Mouse (Mus musculus): ENCODE measurements at regions not wholly inside any gene's neighbourhood (a gene's known extent, or its start where the extent isn't known, plus 50 kb on each side); places are given as distances from the start of the nearest gene placed in this dataset.

GRCm38 (mm10) chr12:14235351-14235750, 83.5 kb upstream of the Fam84a start:
- Histone ChIP-seq H3K9ac (replicated peaks) (no peak overlapping the region), H3K36me3 (no peaks in the 10 kb centered on the region), H3K4me2 (replicated peaks) (no peak overlapping the region), H3K27ac (replicated peaks) (no peak overlapping the region), H3K27me3 (no peaks in the 10 kb centered on the region), H3K4me1 (no peaks in the 10 kb centered on the region), H3K4me3 (no peak overlapping the region), H3K9me3 (no peaks in the 10 kb centered on the region)
- ATAC-seq (ENCODE audit: low FRiP score, low read depth), result no peak
- 91% methylated on average over 3 of the region's 3 CpGs for WGBS

- WGBS, result 78% methylated on average over 3 of the region's 3 CpGs
- no peak overlapping the region for H3K4me2 ChIP-seq (replicated peaks)
- no peak overlapping the region for H3K4me3 ChIP-seq
- no peaks in the 10 kb centered on the region for H3K4me1 ChIP-seq
- H3K36me3 ChIP-seq, result no peaks in the 10 kb centered on the region
- no peaks in the 10 kb centered on the region for H3K27me3 ChIP-seq
- no peaks in the 10 kb centered on the region for H3K9me3 ChIP-seq
- no peak overlapping the region for H3K9ac ChIP-seq (replicated peaks)
- no peak overlapping the region for H3K27ac ChIP-seq (replicated peaks)
- no peak for ATAC-seq (ENCODE audit: low FRiP score, low read depth)
Measured at GRCm38 (mm10) chr12:14212618-14213017, 60.8 kb upstream of the Fam84a start.

- H3K27ac ChIP-seq (replicated peaks), result no peak overlapping the region
- H3K9me3 ChIP-seq, result no peaks in the 10 kb centered on the region
- no peaks in the 10 kb centered on the region for H3K4me1 ChIP-seq
- H3K27me3 ChIP-seq, result no peaks in the 10 kb centered on the region
- no peak overlapping the region for H3K4me3 ChIP-seq
- H3K36me3 ChIP-seq, result no peaks in the 10 kb centered on the region
- no peak for ATAC-seq (ENCODE audit: low FRiP score, low read depth)
- H3K4me2 ChIP-seq (replicated peaks), result no peak overlapping the region
- H3K9ac ChIP-seq (replicated peaks), result no peak overlapping the region
Measured at GRCm38 (mm10) chr12:14209881-14210280, 58.0 kb upstream of the Fam84a start.

GRCm38 (mm10) chr12:14207288-14207687, 55.4 kb upstream of the Fam84a start:
- H3K9me3 ChIP-seq, result no peaks in the 10 kb centered on the region
- H3K4me2 ChIP-seq (replicated peaks), result no peak overlapping the region
- H3K4me1 ChIP-seq, result no peaks in the 10 kb centered on the region
- no peak overlapping the region for H3K27ac ChIP-seq (replicated peaks)
- no peak for ATAC-seq (ENCODE audit: low FRiP score, low read depth)
- H3K9ac ChIP-seq (replicated peaks), result no peak overlapping the region
- H3K4me3 ChIP-seq, result no peak overlapping the region
- no peaks in the 10 kb centered on the region for H3K27me3 ChIP-seq
- no peaks in the 10 kb centered on the region for H3K36me3 ChIP-seq
- 70% methylated on average over 1 of the region's 1 CpGs for WGBS

GRCm38 (mm10) chr12:14204491-14204890, 52.6 kb upstream of the Fam84a start:
- no peak for ATAC-seq (ENCODE audit: low FRiP score, low read depth)
- H3K27me3 ChIP-seq, result no peaks in the 10 kb centered on the region
- WGBS, result 84% methylated on average over 1 of the region's 1 CpGs

More at GRCm38 (mm10) chr12:14204491-14204890, 52.6 kb upstream of the Fam84a start:
- Histone ChIP-seq H3K9ac (replicated peaks) (no peak overlapping the region), H3K9me3 (no peaks in the 10 kb centered on the region), H3K4me1 (no peaks in the 10 kb centered on the region), H3K36me3 (no peaks in the 10 kb centered on the region), H3K4me3 (no peak overlapping the region), H3K27ac (replicated peaks) (no peak overlapping the region), H3K4me2 (replicated peaks) (no peak overlapping the region)
